Mouse (Mus musculus) cortical plate, adult 2 months (tissue): ENCODE data around the gene Foxred1.

Experiments
- CTCF ChIP-seq: fragments of 200-500 bp; IDR thresholded peaks from 2 replicates; pipeline ENCODE4 v1.5.1; 2011; ENCODE audit warnings: mild to moderate bottlenecking, control low read depth, low read length; ENCODE audit not compliant: insufficient read depth; ENCODE audit errors: extremely low read depth
- POLR2A ChIP-seq: fragments of 200-500 bp; IDR thresholded peaks from 2 replicates; pipeline ENCODE4 v1.6.1; 2011; ENCODE audit warnings: mild to moderate bottlenecking, low read length, control low read depth; ENCODE audit not compliant: insufficient read depth; ENCODE audit errors: extremely low read depth

DNA sequence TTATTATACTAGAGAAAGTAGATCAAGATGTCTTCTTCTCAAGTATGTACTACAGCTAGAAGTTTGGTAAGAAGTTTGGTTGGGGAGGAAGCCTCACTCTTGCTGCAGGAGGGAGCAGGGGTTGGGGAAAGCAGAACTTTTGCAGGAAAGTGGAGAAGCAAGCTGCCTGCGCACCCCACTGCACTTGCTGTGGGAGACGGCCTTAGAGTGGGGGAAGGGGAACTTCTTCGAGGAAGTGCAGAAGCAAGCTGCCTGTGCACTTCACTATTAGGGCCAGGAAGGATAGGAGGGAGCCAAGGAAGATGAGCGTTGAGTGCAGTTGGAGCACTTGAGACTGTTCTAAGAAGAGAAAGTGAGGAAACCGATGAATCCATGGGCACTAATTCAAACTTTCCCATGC lies 27.5 kb downstream of the Foxred1 start:
- TF ChIP-seq CTCF (no peak), POLR2A (no peak)
